Mouse (Mus musculus) lung, postnatal 36 days (tissue): ENCODE results near the gene Cdk2ap2.
A peak's percentile ranks its signal among the peaks of the same experiment; 100 is the strongest.
"Not testable (repeated sequence)": the region's sequence is repeated elsewhere in the genome, so short reads cannot be mapped to it uniquely, and the experiment has no call there.

Experiments used
- DNase-seq: peaks from one replicate; pipeline ENCODE4 v3.0.0; 2022; ENCODE audit warnings: mixed read lengths

The Cdk2ap2 gene

GRCm38 (mm10) chr19:4096642-4097440 is at the start of gene Cdk2ap2:
Cdk2ap2 (plus strand) TSS chr19:4097182.
- peak; percentile 100 for DNase-seq

- DNase-seq: peak; percentile 92
Measured at GRCm38 (mm10) chr19:4047859-4048258, 49.1 kb upstream of the Cdk2ap2 start.

- not testable (repeated sequence) for DNase-seq
Measured at GRCm38 (mm10) chr19:4049069-4049468, 47.9 kb upstream of the Cdk2ap2 start.

- DNase-seq: no peak
Measured at GRCm38 (mm10) chr19:4051016-4051415, 46.0 kb upstream of the Cdk2ap2 start.

GRCm38 (mm10) chr19:4051741-4052515 is 45.1 kb upstream of the Cdk2ap2 start:
- DNase-seq: peak; percentile 81

GRCm38 (mm10) chr19:4052516-4053030 is 44.4 kb upstream of the Cdk2ap2 start:
- DNase-seq: no peak

GRCm38 (mm10) chr19:4054613-4055012 is 42.4 kb upstream of the Cdk2ap2 start:
- no peak for DNase-seq

GRCm38 (mm10) chr19:4055216-4055946 is 41.6 kb upstream of the Cdk2ap2 start:
- DNase-seq: no peak

GRCm38 (mm10) chr19:4055947-4056693 is 40.9 kb upstream of the Cdk2ap2 start:
- DNase-seq: no peak

GRCm38 (mm10) chr19:4056727-4057126 is 40.3 kb upstream of the Cdk2ap2 start:
- DNase-seq: no peak

GRCm38 (mm10) chr19:4057389-4057788 is 39.6 kb upstream of the Cdk2ap2 start:
- no peak for DNase-seq

- no peak for DNase-seq
Measured at GRCm38 (mm10) chr19:4057962-4058361, 39.0 kb upstream of the Cdk2ap2 start.

GRCm38 (mm10) chr19:4058581-4058980 is 38.4 kb upstream of the Cdk2ap2 start:
- no peak for DNase-seq

GRCm38 (mm10) chr19:4059069-4059740 is 37.8 kb upstream of the Cdk2ap2 start, which contains the start of gene Gstp3:
Gstp3 (minus strand) TSS chr19:4059569.
- peak; percentile 83 for DNase-seq

GRCm38 (mm10) chr19:4060044-4060898 is 36.7 kb upstream of the Cdk2ap2 start:
- DNase-seq: not testable (repeated sequence)

GRCm38 (mm10) chr19:4060899-4061465 is 36.0 kb upstream of the Cdk2ap2 start:
- no peak for DNase-seq

GRCm38 (mm10) chr19:4063357-4063756 is 33.6 kb upstream of the Cdk2ap2 start:
- DNase-seq: not testable (repeated sequence)

- not testable (repeated sequence) for DNase-seq
Measured at GRCm38 (mm10) chr19:4064501-4064900, 32.5 kb upstream of the Cdk2ap2 start.

GRCm38 (mm10) chr19:4066280-4066679 is 30.7 kb upstream of the Cdk2ap2 start:
- no peak for DNase-seq

- DNase-seq: no peak
Measured at GRCm38 (mm10) chr19:4066877-4067276, 30.1 kb upstream of the Cdk2ap2 start.
